Mouse (Mus musculus) ovary, postnatal 36 days (tissue): ENCODE data around the gene Mapk13.
A peak's percentile ranks its signal among the peaks of the same experiment; 100 is the strongest.

Experiments
- DNase-seq: peaks from one replicate; pipeline ENCODE4 v3.0.0; 2022; ENCODE audit warnings: low spot score, mixed read lengths

Mapk13 gene

GRCm38 (mm10) chr17:28776817-28777216 is 7.7 kb downstream of the Mapk13 start:
- DNase-seq = no peak

- DNase-seq = peak; percentile 38
Observed at GRCm38 (mm10) chr17:28777231-28778005, 8.3 kb downstream of the Mapk13 start.

DNA sequence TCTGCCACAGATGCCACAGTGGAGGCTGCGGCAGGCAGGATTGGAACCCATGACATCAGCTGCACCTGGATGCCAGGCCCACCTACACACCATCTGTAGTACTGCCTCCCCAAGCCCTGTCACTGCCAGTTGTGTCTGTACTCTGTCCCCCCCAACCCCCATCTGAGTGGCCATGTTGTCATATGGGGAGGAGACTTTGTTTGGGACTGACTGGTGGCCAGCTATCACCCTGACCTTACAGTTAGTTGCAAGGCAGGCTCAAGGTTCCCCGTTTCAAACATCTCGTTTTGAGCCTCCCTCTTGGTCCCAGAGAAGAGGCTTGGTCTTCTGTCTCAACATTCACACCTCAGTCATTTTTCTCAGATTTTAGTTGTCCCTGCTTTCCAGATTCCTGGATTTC is 10.6 kb downstream of the Mapk13 start:
- DNase-seq = no peak

GRCm38 (mm10) chr17:28780836-28781235 is 11.7 kb downstream of the Mapk13 start:
- peak; percentile 36 for DNase-seq

DNA sequence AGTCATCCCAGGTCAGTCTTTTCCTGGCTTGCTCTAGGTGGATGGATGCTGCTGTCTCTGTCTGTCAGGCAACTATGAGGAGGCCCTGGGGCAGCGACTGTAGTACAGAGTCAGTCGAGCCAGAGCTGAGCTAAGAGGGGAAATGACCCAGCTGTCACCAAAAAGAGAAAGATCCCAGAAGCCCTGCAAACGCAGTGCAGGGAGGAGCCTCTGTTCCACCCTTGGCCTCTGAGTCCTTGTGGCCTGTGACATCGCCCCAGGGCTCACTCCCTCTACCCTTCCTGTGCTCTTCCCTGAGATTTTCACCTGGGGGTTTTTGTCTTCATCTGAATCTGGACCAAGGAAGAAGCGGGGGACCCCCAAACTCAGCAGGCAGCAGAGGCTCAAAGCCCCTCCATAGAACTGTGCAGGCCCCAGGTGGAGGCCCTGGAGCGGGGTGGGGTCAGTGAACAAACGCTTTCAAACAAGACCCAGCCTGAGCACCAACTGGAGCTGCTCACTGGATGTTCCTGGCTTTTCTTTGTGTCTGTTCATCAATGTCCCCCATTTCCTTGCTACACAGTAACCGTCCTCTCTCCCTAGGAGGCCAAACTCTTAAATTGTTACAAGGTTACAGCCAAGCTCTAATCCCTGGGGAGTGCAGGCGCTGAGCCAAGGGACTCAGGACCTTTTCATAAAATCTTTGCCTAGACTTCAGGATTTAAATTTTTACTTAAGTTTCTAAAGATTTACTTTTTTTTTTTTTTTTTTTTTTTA is 12.4 kb downstream of the Mapk13 start:
- no peak for DNase-seq

GRCm38 (mm10) chr17:28785036-28785435 is 15.9 kb downstream of the Mapk13 start:
- DNase-seq = no peak

DNA sequence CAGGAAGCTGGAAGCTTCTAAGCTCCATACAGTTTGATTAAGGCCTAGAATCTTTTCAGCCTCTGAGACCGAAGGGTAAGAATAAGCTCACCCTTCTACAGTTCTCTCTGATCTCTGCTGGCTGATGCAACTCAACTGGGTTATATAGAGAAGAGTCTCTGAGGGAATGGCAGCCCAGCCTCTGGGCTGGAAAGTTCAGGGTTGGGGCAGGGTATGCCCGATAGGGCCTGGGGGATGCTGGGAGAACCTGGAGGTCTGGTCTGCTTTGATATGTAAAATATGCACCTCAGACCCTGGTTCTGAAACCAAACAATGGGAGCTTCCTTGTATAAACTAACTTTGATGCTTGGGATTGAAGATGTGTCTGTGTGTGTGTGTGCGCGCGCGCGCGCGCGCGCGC is 18.4 kb downstream of the Mapk13 start:
- DNase-seq = no peak

DNA sequence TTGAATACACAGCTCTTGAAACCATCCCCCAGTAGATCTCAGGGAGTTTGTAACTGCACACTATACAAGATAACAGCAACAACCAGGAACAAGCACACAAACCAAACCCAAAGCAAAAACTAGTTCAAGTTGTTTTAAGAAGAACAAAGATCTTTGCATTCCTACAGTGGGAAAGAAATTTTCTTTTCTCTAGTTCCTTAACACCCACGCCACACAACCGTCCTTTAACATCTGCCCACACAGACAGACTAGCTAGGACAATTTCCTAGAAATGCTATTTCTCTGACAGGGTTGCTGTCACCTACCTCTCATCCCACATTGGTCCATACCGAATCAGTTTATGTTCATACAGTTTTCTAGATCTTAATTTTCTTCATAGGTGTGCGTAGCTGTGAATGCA is 27.9 kb downstream of the Mapk13 start:
- DNase-seq = no peak

DNA sequence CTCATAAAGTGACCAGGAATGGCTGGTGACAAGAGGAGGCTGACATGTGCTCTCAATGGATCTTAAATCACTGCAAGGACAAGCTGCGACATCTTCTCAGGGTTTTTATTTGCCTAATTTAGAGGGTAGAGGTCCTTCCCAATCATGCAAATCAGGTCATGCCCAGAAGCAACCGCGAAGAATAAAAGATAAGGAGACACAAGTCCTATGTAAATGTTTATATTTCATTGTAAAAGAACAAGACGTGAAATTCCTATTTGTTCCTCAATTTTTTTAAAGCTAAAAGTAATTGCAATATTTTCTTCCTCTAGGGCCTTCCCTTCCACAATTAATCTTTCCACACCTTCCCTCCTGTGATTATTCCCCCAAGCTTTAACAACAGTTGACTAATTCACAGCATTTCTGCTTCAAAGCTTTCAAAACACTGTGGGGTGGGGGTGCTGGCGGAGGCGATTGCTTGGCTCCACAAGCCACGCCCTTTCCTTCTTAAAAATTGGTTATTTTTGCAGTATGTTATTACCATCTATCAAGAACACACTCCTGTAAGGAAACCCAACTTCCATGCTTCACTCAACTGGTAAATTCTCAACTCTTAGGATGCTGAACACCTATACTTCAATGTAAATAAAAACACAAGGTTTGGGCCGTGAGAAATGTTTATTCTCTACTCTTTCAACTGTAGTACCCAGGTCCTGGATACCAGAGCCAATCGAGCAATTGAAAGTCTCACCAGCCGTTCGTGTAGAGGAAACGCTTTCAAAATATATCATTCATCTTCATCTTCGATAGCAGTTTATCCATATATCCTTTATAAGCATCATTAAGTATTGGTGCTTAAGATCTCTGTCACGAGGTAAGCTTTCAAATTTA is 30.4 kb downstream of the Mapk13 start:
- DNase-seq = no peak

- DNase-seq = no peak
Observed at GRCm38 (mm10) chr17:28800281-28800670, 31.2 kb downstream of the Mapk13 start.

GRCm38 (mm10) chr17:28800671-28801412 is 31.7 kb downstream of the Mapk13 start, which contains the start of gene Brpf3:
Gene Brpf3, plus strand, starts transcription at chr17:28801090.
- DNase-seq = peak; percentile 87

DNA sequence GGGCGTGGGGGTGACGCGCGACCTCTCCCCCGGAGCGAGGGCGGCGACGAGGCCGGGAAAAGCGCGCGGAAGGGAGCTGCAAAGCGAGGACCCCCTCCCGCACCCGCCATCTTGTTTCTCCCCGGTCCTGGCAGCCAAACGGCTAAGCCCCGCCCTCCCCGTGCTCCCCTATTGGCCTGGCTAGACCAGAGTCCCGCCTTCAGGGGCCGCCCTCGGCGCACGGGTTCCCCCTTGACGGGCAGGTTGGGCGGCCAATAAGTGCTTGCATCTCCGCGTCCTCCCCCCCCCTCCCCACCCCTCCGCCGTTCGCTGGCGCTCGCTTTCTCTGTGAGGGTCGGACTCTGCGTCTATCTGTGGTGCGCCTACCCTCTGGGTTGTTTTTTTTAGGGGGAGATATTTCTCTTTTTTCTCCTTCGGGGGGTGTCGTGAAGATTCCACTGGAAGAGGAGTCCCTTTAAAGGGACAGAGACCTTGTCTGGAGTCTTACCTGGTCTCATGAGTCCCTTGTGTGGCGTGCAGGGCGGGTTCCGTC is 32.4 kb downstream of the Mapk13 start:
- DNase-seq = peak; percentile 99

DNA sequence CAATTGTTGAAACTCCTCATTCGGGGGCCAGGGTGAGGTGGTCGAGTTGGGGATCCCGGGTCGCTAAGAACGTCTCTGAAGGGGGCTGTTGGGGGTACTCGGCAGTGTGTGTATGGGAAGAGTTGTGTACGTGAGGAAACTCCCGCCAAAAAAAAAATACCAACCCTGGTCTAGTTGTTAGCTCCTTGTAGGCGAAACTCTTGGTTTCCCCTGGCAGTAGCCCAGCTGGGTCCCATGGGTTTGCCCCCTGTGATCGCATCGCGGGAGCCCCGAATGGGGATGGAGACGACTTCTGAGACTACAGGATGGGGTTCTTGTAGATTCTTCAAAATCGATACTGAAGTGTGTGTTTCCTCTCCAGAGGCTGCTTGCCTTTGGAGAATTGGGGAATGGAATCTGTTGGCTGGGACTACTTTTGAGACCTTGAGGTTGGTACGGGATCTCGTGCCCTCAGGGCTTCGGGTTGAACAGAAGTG is 32.9 kb downstream of the Mapk13 start:
- DNase-seq = no peak

DNA sequence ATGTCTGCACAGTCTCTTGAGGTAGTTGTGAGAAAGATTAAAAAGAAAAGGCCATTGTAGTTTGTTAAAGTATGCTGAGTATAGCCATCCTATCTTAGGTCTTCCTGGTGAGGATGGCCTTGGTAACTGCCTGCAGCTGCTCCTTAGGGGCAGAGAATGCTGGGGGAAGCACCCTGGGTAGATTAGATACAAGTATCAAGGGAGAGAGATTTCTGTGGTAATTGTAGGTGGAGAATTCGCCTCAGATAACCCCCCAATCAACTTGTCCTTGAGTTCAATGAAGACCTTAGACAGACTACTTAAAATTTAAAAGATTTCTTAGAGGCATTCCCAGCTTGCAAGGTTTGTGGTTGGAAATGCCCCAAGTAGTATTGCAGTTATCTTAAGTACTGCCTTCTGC is 34.2 kb downstream of the Mapk13 start:
- no peak for DNase-seq

- DNase-seq = no peak
Observed at GRCm38 (mm10) chr17:28804973-28805372, 35.9 kb downstream of the Mapk13 start.

GRCm38 (mm10) chr17:28806770-28807169 is 37.7 kb downstream of the Mapk13 start:
- no peak for DNase-seq

DNA sequence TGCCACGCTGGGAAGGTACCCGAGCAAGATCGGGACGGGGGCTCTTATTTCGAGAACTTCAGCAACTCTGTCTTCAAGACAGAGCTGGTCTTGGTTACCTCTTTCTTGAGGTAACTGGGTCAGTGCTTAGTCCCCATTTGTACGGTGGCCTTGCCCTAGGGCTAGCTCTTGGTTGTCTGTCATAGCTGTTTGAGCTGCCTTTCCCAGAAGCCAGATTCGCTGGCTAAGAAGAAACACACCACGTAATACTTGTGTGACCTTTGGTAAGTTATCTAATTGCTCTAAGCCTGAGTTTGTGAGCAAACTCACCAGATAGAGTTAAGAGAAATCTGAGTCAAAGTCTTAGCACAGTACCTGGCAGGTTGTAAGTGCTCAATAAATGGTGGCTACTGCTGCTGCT is 39.6 kb downstream of the Mapk13 start:
- no peak for DNase-seq

DNA sequence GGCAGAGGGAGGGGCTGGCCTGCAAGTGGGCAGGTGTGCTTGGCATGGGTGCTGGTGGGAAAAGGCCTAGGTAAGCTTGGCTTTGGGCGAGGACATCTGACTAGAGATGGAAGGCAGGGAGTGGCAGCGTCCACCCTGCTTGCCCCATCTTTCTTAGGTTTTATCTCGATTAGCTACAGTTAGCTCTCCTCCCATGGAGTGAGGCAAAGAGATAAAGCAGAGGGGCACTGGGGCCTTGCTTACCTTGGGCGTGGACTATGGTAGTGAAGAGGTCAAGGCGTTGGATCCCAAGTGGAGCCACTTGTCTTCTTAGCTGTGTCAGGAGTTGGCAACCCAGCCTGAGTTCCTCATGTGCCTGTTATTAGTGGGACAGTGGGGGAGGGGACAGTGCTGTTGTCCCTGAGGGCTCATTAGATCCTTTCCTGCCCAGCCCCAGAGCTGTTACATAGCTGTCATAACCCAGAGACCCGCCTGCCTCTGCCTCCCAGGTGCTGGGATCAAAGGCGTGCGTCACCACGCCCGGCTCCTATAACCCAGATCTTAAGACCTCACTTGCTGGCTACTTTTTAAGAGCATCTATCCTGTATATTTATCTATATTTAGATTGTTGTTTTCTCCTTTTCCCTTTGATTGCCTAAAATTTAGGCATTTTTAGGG is 40.2 kb downstream of the Mapk13 start:
- no peak for DNase-seq

- DNase-seq = no peak
Observed at GRCm38 (mm10) chr17:28812345-28812744, 43.2 kb downstream of the Mapk13 start.

GRCm38 (mm10) chr17:28814529-28815097 is 45.5 kb downstream of the Mapk13 start:
- DNase-seq = no peak
